Mouse (Mus musculus) liver, embryonic 14.5 days (tissue): ENCODE data around the gene Kcng3. TPM values are rescaled to one million over a fixed set of nuclear protein-coding genes. Genes with fewer than 3 reads are reported as not detected.

Experiments
- ATAC-seq: fragments of 200-750 bp; cut with Nextera tagmentation; 2 replicates; pipeline ENCODE4 v1.8.0; 2017; ENCODE audit warnings: moderate number of reproducible peaks, mild to moderate bottlenecking, moderate library complexity; ENCODE audit not compliant: insufficient read depth
- DNase-seq, 3 experiments: peaks; one replicate each; pipeline ENCODE4 v3.0.0-alpha.2; 2012 to 2013; ENCODE audit warnings: low read depth in 3 of 3, low spot score in 3 of 3
- H3K27ac ChIP-seq: fragments of 300-500 bp; sonication (generic); 2 replicates; pipeline ENCODE4 v1.5.1; 2014; ENCODE audit warnings: moderate library complexity, mild to moderate bottlenecking, control low read depth, inconsistent platforms
- H3K27me3 ChIP-seq: fragments of 300-500 bp; sonication (generic); 2 replicates; pipeline ENCODE4 v1.6.1; 2014; ENCODE audit warnings: mild to moderate bottlenecking, low read length, moderate library complexity; ENCODE audit not compliant: control insufficient read depth, insufficient read depth
- H3K36me3 ChIP-seq: fragments of 300-500 bp; sonication (generic); replicated peaks from 2 replicates; pipeline ENCODE4 v1.6.1; 2014; ENCODE audit warnings: low read depth; ENCODE audit not compliant: control insufficient read depth, insufficient read depth
- H3K4me1 ChIP-seq, 2 experiments: fragments of 200-500 bp in 1 of 2; fragments of 300-500 bp in 1 of 2; sonication (generic) in 1 of 2; replicated peaks; 2 replicates each; pipeline ENCODE4 v1.6.1; 2012 to 2014; ENCODE audit warnings: antibody characterized with exemption in 1 of 2, inconsistent platforms in 1 of 2, low read length in 1 of 2; ENCODE audit not compliant: control insufficient read depth in 2 of 2, insufficient read depth in 2 of 2
- H3K4me2 ChIP-seq: fragments of 300-500 bp; sonication (generic); 2 replicates; pipeline ENCODE4 v1.6.1; 2014; ENCODE audit warnings: low read depth, mild to moderate bottlenecking, control low read depth, moderate library complexity
- H3K4me3 ChIP-seq, 2 experiments: fragments of 200-500 bp in 1 of 2; fragments of 300-500 bp in 1 of 2; sonication (generic) in 1 of 2; 2 replicates each; pipeline ENCODE4 v1.5.1; 2012 to 2014; ENCODE audit warnings: low read depth in 2 of 2, low read length in 2 of 2, mild to moderate bottlenecking in 2 of 2, control low read depth in 1 of 2, inconsistent platforms in 1 of 2, moderate library complexity in 1 of 2; ENCODE audit not compliant: insufficient read depth in 1 of 2
- H3K9ac ChIP-seq: fragments of 300-500 bp; sonication (generic); replicated peaks from 2 replicates; pipeline ENCODE4 v1.6.1; 2014; ENCODE audit warnings: mild to moderate bottlenecking, control low read depth, moderate library complexity
- H3K9me3 ChIP-seq: fragments of 300-500 bp; sonication (generic); 2 replicates; pipeline ENCODE4 v1.6.1; 2016; ENCODE audit warnings: low read length, mixed read lengths; ENCODE audit not compliant: control insufficient read depth
- CTCF ChIP-seq: IDR thresholded peaks from 2 replicates; pipeline ENCODE4 v1.5.1; 2016; ENCODE audit warnings: antibody characterized with exemption, low read depth, control low read depth
- EP300 ChIP-seq: IDR thresholded peaks from 2 replicates; pipeline ENCODE4 v1.6.1; 2016; ENCODE audit warnings: antibody characterized with exemption, low read depth
- WGBS: fragments of 180-500 bp; shearing (Covaris S2); extraction: QIAGEN DNeasy Blood & Tissue Kit; methylation state at CpG from one replicate; pipeline ENCODE4 v1.1.7; 2014; ENCODE audit not compliant: insufficient replicate concordance; 5-methylcytosine and 5-hydroxymethylcytosine counted together
- polyA plus RNA-seq, 2 experiments: library from polyadenylated mRNA; depleted of rRNA in 1 of 2; stranded (reverse) in 1 of 2; unstranded in 1 of 2; fragments of >200 nt; fragmentation: Nextera tagmentation in 1 of 2; extraction: Ambion mirVana in 1 of 2; gene quantifications; 2 replicates each; pipeline versions ENCODE4 v1.2.1 to v1.2.3; 2012 to 2014

Kcng3 gene
- polyA plus RNA-seq, 2 experiments, result 0.07 TPM; not detected in 1

- no peak overlapping the region for H3K27ac ChIP-seq
These were observed 49.1 kb downstream of the Kcng3 start for GRCm38 (mm10) chr17:83582585-83582984.

DNA sequence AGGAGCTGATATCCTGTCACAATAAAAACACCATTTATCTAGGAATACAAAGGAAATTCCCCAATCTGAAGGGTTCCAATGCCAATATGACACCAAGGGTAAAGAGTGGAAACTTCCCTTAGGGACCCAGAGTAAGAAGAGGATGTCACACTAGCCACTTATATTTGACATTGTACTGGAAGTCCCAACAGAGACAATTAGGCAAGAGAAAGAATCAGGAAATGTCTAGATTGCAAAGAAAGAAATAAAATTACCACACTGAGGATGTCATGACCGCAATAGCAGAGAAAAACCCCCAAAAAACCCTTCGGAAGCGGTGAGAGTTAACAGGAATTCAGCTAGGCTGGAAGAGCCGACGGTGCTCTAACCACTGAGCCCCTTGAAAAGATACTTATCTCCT lies 51.0 kb downstream of the Kcng3 start:
- Histone ChIP-seq H3K36me3 (no peaks in the 10 kb centered on the region), H3K4me1 (peaks cover 3 to 10% of the 10 kb centered on the region in 2 experiments; a peak in 3 of 4 replicates), H3K27ac (no peak overlapping the region), H3K4me3 (no peak overlapping the region), H3K9ac (no peak overlapping the region), H3K4me2 (no peak overlapping the region), H3K9me3 (no peaks in the 10 kb centered on the region), H3K27me3 (no peaks in the 10 kb centered on the region)
- DNase-seq (no peak), ATAC-seq (no peak)
- 72% methylated on average over 5 of the region's 5 CpGs for WGBS
- TF ChIP-seq CTCF (no peak), EP300 (no peak)

More at GRCm38 (mm10) chr17:83582585-83582984, 49.1 kb downstream of the Kcng3 start:
- Histone ChIP-seq H3K27me3 (no peaks in the 10 kb centered on the region), H3K9me3 (no peaks in the 10 kb centered on the region), H3K4me1 (peaks cover 3 to 10% of the 10 kb centered on the region in 2 experiments; a peak in 3 of 4 replicates), H3K4me2 (no peak overlapping the region), H3K4me3 (no peak overlapping the region), H3K36me3 (no peaks in the 10 kb centered on the region), H3K9ac (no peak overlapping the region)
- TF ChIP-seq EP300 (no peak), CTCF (no peak)
- DNase-seq (no peak), ATAC-seq (no peak)
- WGBS, result 46% methylated on average over 2 of the region's 2 CpGs

- DNase-seq, result no peak
- 65% methylated on average over 11 of the region's 11 CpGs for WGBS
These were observed 54.8 kb downstream of the Kcng3 start for GRCm38 (mm10) chr17:83576810-83577371.

DNA sequence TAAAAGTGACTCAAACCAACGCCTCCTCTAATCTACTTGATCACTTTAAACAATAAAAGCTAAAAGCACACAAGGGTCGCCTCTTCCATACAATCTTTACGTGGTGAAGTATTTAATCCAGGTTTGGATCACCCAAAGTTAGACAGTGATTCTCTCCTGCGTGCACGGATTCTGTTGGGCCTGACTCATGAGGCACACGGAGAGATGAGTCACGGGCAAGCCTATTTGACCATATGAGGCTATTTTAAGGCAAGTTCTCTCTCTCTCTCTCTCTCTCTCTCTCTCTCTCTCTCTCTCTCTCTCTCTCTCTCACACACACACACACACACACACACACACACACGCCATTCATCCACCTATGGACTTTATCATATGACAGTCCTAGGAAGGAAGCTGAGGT lies 57.1 kb downstream of the Kcng3 start:
- no peaks in the 10 kb centered on the region for H3K27me3 ChIP-seq
- H3K9me3 ChIP-seq, result no peaks in the 10 kb centered on the region
- H3K4me2 ChIP-seq, result no peak overlapping the region
- H3K36me3 ChIP-seq, result no peaks in the 10 kb centered on the region
- H3K9ac ChIP-seq, result no peak overlapping the region
- no peak for ATAC-seq
- TF ChIP-seq CTCF, result no peak
- TF ChIP-seq EP300, result no peak
- DNase-seq, result no peak
- peaks cover 0 to 2% of the 10 kb centered on the region in 2 experiments; a peak in 1 of 4 replicates for H3K4me1 ChIP-seq
- H3K27ac ChIP-seq, result no peak overlapping the region
- WGBS, result 74% methylated on average over 8 of the region's 8 CpGs
- H3K4me3 ChIP-seq, result no peak overlapping the region

More at GRCm38 (mm10) chr17:83576810-83577371, 54.8 kb downstream of the Kcng3 start:
- TF ChIP-seq EP300 (no peak), CTCF (no peak)
- Histone ChIP-seq H3K4me2 (no peak overlapping the region), H3K9ac (no peak overlapping the region), H3K27ac (no peak overlapping the region), H3K4me3 (no peak overlapping the region), H3K36me3 (no peaks in the 10 kb centered on the region), H3K27me3 (no peaks in the 10 kb centered on the region), H3K9me3 (no peaks in the 10 kb centered on the region), H3K4me1 (peaks cover 0 to 2% of the 10 kb centered on the region in 2 experiments; a peak in 1 of 4 replicates)
- ATAC-seq, result no peak

DNA sequence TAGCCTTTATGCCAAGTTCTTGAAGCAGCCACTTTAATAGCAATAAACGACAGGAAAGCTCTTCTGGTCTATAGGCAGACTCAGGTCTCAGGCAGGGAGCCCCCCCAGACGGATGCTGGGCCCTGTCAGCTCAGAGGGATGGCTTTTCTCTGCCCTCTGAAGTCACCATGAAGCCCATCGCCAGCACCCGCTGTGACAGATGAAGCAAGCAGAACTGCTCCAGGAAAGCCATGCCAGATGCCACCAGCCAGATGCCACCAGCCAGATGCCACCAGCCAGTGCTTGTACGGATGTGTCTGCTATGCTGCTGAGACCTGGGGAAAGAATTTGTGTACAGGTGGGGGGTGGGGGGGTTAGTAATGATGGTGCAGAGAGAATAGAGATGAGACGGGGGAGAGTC lies 58.6 kb downstream of the Kcng3 start:
- no peaks in the 10 kb centered on the region for H3K9me3 ChIP-seq
- no peak overlapping the region for H3K27ac ChIP-seq
- TF ChIP-seq EP300 (no peak), CTCF (no peak)
- H3K4me3 ChIP-seq, result no peak overlapping the region
- H3K4me1 ChIP-seq, result peaks cover 0 to 7% of the 10 kb centered on the region in 2 experiments; a peak in 2 of 4 replicates
- H3K36me3 ChIP-seq, result no peaks in the 10 kb centered on the region
- WGBS, result 55% methylated on average over 6 of the region's 6 CpGs
- H3K27me3 ChIP-seq, result no peaks in the 10 kb centered on the region
- ATAC-seq, result no peak
- no peak overlapping the region for H3K4me2 ChIP-seq
- H3K9ac ChIP-seq, result no peak overlapping the region
- no peak for DNase-seq
